Mouse (Mus musculus) stomach, postnatal 0 days (tissue): ENCODE measurements around the gene Prpf3. TPM values are rescaled to one million over a fixed set of nuclear protein-coding genes. Genes with fewer than 3 reads are reported as not detected.

ENCODE experiments used
- ATAC-seq: fragments of 200-750 bp; cut with Nextera tagmentation; 2 replicates; pipeline ENCODE4 v1.8.0; 2017; ENCODE audit not compliant: low FRiP score, low TSS enrichment
- DNase-seq: peaks from one replicate; pipeline ENCODE4 v3.0.0-alpha.2; 2016; ENCODE audit warnings: low spot score
- H3K27ac ChIP-seq: fragments of 300-500 bp; sonication (generic); replicated peaks from 2 replicates; pipeline ENCODE4 v1.5.1; 2014; ENCODE audit warnings: mild to moderate bottlenecking, control low read depth
- H3K27me3 ChIP-seq: fragments of 300-500 bp; sonication (generic); 2 replicates; pipeline ENCODE4 v1.6.1; 2014; ENCODE audit warnings: low read length; ENCODE audit not compliant: control insufficient read depth, insufficient read depth
- H3K36me3 ChIP-seq: fragments of 300-500 bp; sonication (generic); 2 replicates; pipeline ENCODE4 v1.6.1; 2014; ENCODE audit warnings: low read length, mixed read lengths; ENCODE audit not compliant: control insufficient read depth, insufficient read depth
- H3K4me1 ChIP-seq: fragments of 300-500 bp; sonication (generic); replicated peaks from 2 replicates; pipeline ENCODE4 v1.6.1; 2014; ENCODE audit warnings: antibody characterized with exemption; ENCODE audit not compliant: control insufficient read depth, insufficient read depth
- H3K4me2 ChIP-seq: fragments of 300-500 bp; sonication (generic); replicated peaks from 2 replicates; pipeline ENCODE4 v1.6.1; 2014; ENCODE audit warnings: low read depth, mild to moderate bottlenecking, control low read depth, moderate library complexity
- H3K4me3 ChIP-seq: fragments of 300-500 bp; sonication (generic); 2 replicates; pipeline ENCODE4 v1.5.1; 2014; ENCODE audit warnings: low read depth, low read length, control low read depth
- H3K9ac ChIP-seq: fragments of 300-500 bp; sonication (generic); 2 replicates; pipeline ENCODE4 v1.6.1; 2014; ENCODE audit warnings: mild to moderate bottlenecking, low read length, control low read depth, mixed read lengths
- H3K9me3 ChIP-seq: fragments of 300-500 bp; sonication (generic); 2 replicates; pipeline ENCODE4 v1.6.1; 2016; ENCODE audit warnings: low read length; ENCODE audit not compliant: control insufficient read depth
- CTCF ChIP-seq: IDR thresholded peaks from 2 replicates; pipeline ENCODE4 v1.5.1; 2016; ENCODE audit warnings: antibody characterized with exemption, low read depth, mild to moderate bottlenecking, moderate library complexity
- EP300 ChIP-seq: optimal IDR thresholded peaks from 2 replicates; pipeline ENCODE3; 2016; ENCODE audit warnings: antibody characterized with exemption
- WGBS: fragments of 180-500 bp; shearing (Covaris S2); extraction: QIAGEN DNeasy Blood & Tissue Kit; methylation state at CpG from one replicate; pipeline ENCODE4 v1.1.7; 2014; 5-methylcytosine and 5-hydroxymethylcytosine counted together
- polyA plus RNA-seq: library from polyadenylated mRNA; unstranded; fragments of >200 nt; fragmentation: Nextera tagmentation; extraction: Ambion mirVana; gene quantifications from 2 replicates; pipeline ENCODE4 v1.2.1, GENCODE M21; 2015

Gene Prpf3
- polyA plus RNA-seq, 1 experiment from 2014 or later: 13.8 TPM

DNA sequence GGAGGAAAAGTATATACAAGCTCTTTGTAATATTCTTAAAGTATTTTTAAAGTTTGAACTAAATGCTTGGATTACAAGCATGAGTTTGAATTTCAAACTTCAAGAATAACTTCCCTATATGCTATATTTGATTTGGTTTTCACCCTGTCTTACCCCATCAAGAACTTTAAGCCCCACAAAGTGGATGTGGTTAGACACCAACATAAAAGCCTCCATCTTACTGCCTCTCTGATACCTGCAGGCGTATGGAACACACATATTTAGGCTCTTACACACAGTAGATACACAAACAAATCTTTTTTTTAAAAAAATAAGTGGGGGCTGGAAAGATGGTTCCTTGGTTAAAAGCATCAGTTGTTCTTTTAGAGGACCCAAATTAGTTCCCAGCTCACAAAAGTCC, 61.4 kb downstream of the Prpf3 start:
- H3K4me1 ChIP-seq: no peaks in the 10 kb centered on the region
- H3K9ac ChIP-seq: no peak overlapping the region
- no peak for ATAC-seq
- H3K4me3 ChIP-seq: no peak overlapping the region
- no peak overlapping the region for H3K27ac ChIP-seq
- H3K36me3 ChIP-seq: no peaks in the 10 kb centered on the region
- WGBS: 70% methylated on average over 1 of the region's 1 CpGs
- no peak for DNase-seq
- TF ChIP-seq EP300: no peak
- no peak overlapping the region for H3K4me2 ChIP-seq
- H3K27me3 ChIP-seq: no peaks in the 10 kb centered on the region
- no peaks in the 10 kb centered on the region for H3K9me3 ChIP-seq

DNA sequence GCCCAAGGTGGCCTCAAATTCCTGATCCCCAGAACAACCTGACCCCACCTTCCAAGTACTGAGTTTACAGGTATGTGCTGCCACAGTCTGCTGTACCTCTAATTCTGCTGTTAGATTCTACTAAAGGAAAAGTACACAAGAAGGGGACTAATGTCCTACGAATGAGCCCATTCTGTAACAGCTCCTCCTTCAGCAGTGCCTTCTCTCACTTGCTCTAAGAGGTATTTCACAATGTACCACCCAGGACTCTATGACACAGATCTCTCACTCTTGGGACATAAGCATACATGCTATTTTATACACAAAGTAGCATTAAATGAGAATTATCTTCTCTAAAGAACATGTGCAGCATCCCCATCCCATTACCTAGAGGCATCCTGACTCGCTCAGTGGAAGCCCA, 62.0 kb downstream of the Prpf3 start:
- Histone ChIP-seq H3K27me3 (no peaks in the 10 kb centered on the region), H3K9ac (no peak overlapping the region), H3K4me2 (no peak overlapping the region), H3K4me3 (no peak overlapping the region), H3K4me1 (no peaks in the 10 kb centered on the region), H3K9me3 (no peaks in the 10 kb centered on the region), H3K27ac (no peak overlapping the region), H3K36me3 (no peaks in the 10 kb centered on the region)
- ATAC-seq: no peak
- 75% methylated on average over 2 of the region's 2 CpGs for WGBS
- no peak for DNase-seq
- TF ChIP-seq EP300 (no peak), CTCF (no peak)

DNA sequence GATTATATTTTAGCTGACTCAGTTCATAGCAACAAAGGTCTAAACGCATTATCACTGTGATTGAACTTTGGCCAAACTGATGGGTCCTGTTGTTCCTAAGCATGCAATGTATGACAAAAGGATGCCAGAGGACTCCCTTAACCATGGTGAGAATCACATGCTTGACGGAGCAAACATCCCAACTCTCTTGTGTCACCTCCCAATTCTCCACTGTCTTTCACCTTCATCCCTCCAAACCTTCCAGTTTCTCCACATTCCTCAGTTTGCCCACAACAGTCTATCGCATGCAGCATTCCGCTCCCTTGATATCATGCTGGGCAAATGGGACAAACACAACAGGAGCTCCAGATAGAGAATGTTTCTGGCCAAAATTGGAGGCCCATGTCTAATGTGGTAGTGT, 70.2 kb downstream of the Prpf3 start:
- Histone ChIP-seq H3K4me2 (no peak overlapping the region), H3K9me3 (no peaks in the 10 kb centered on the region), H3K27me3 (no peaks in the 10 kb centered on the region), H3K36me3 (peaks cover 11% of the 10 kb centered on the region), H3K4me1 (no peaks in the 10 kb centered on the region), H3K4me3 (no peak overlapping the region), H3K9ac (no peak overlapping the region), H3K27ac (no peak overlapping the region)
- TF ChIP-seq EP300 (no peak), CTCF (no peak)
- no peak for DNase-seq
- ATAC-seq: no peak
- WGBS: 82% methylated on average over 4 of the region's 4 CpGs

Other genes starting within 250 kb of the Prpf3 start
- 42.3 and 44.2 TPM in 2 replicates for gene Ensa, start 230.9 kb downstream of the Prpf3 start, polyA plus RNA-seq
- gene Mcl1, start 197.1 kb downstream of the Prpf3 start, polyA plus RNA-seq: 57.9 and 59.2 TPM in 2 replicates
- gene Adamtsl4, start 168.0 kb downstream of the Prpf3 start, polyA plus RNA-seq: 9.4 and 10.4 TPM in 2 replicates
- 254 and 328 TPM in 2 replicates for gene Ecm1, start 116.3 kb downstream of the Prpf3 start, polyA plus RNA-seq
- gene Tars2, start 95.7 kb downstream of the Prpf3 start, polyA plus RNA-seq: 22.4 and 24.4 TPM in 2 replicates
- gene Rprd2, start 37.0 kb downstream of the Prpf3 start, polyA plus RNA-seq: 11.1 and 12.0 TPM in 2 replicates
- gene Mrps21, start 15.6 kb upstream of the Prpf3 start, polyA plus RNA-seq: 283 and 301 TPM in 2 replicates
- 2.3 and 3.2 TPM in 2 replicates for gene Ciart, start 26.4 kb upstream of the Prpf3 start, polyA plus RNA-seq
- 14.2 and 14.8 TPM in 2 replicates for gene BC028528, start 36.1 kb upstream of the Prpf3 start, polyA plus RNA-seq
- gene Aph1a, start 38.1 kb upstream of the Prpf3 start, polyA plus RNA-seq: 33.4 and 37.6 TPM in 2 replicates
- gene Car14, start 48.8 kb upstream of the Prpf3 start, polyA plus RNA-seq: 0.68 and 1.1 TPM in 2 replicates
- 60.4 and 67.2 TPM in 2 replicates for gene Anp32e, start 73.4 kb upstream of the Prpf3 start, polyA plus RNA-seq
- 26.1 and 30.6 TPM in 2 replicates for gene Plekho1, start 140.1 kb upstream of the Prpf3 start, polyA plus RNA-seq
- gene Vps45, start 202.6 kb upstream of the Prpf3 start, polyA plus RNA-seq: 28.0 and 32.1 TPM in 2 replicates
- 12.3 and 14.5 TPM in 2 replicates for gene Otud7b, start 248.6 kb upstream of the Prpf3 start, polyA plus RNA-seq